Mouse (Mus musculus): Measurements from ENCODE around the gene Mapt.

DNA sequence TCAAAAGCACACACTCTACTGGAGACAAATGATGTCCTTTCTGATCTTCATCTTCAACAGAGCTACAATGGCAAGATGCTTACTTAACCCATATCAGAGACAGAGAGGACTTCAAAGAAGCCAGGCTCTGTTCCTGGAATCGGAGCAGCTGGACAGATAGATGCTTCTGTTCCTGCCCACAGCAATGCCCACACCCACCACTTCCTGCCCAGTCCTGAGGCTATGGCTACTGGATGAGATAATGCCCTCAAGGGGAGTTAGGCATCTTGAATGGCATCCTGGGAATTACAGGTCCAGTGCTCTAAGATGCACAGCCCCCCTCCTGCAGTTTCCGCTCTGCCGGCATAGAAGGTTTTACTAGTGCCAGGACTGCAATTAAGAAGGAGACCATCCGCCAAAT lies 24.6 kb upstream of the Mapt start:
- no peak for TF ChIP-seq EP300 (IDR thresholded peaks at IDR 0.05; ENCODE audit: insufficient read depth, low read depth, low read length)
- no peak for TF ChIP-seq CTCF (IDR thresholded peaks at IDR 0.05)
- no peak for TF ChIP-seq POLR2A (IDR thresholded peaks at IDR 0.05; ENCODE audit: insufficient read depth, low read depth, low read length)
